Mouse (Mus musculus) urinary bladder, postnatal 25 days (tissue): ENCODE results near the gene Traf3ip1.

Source experiments
- DNase-seq: peaks from one replicate; pipeline ENCODE4 v3.0.0; 2022; ENCODE audit warnings: low spot score

The Traf3ip1 gene

GRCm38 (mm10) chr1:91494457-91495140 is at the start of gene Traf3ip1:
Gene Traf3ip1 (plus strand): TSS chr1:91494647.
- peak; percentile 93 for DNase-seq

- DNase-seq: no peak
These were observed 49.3 kb upstream of the Traf3ip1 start for GRCm38 (mm10) chr1:91444841-91445830.

DNA sequence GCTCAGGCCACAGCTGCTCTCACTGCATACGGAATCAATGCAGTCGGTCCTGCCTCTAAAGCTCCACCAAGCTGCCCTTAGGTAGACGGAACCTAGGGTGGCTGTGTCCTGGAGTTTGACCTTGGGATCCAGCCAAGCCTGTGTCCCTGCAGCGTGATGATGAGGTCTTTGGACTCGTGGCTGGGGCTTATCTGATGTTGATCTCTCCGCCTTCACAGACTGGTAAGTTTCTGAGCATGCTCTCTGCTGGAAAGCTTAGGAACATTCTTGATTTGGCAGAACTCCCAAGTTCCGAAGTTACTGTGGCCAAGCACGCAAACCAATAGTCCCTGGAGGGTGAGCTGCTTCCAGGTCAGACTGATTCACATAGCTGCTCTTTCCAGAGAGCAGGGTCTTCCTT is 48.4 kb upstream of the Traf3ip1 start:
- DNase-seq: peak; percentile 47

GRCm38 (mm10) chr1:91446511-91446910 is 47.9 kb upstream of the Traf3ip1 start:
- no peak for DNase-seq

DNA sequence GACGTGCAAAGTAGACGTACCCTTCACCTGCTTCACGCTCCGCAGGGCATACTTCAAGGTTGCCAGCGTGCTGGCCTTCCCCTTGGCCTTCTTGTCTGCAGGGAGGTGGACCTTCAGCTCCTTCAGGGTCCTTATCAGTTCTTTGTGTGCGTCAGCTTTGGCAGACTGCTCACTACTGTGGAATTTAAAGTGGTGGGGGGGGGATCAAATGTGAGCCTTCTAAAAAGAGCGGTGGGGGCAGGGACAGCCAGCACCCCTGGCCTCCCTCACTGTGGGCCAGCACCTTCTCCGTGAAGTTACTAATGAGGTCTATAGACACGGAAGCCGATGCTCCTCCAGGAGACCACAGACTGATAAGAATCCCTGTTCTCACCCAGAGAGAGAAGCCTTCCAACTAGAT is 45.8 kb upstream of the Traf3ip1 start:
- DNase-seq: no peak

DNA sequence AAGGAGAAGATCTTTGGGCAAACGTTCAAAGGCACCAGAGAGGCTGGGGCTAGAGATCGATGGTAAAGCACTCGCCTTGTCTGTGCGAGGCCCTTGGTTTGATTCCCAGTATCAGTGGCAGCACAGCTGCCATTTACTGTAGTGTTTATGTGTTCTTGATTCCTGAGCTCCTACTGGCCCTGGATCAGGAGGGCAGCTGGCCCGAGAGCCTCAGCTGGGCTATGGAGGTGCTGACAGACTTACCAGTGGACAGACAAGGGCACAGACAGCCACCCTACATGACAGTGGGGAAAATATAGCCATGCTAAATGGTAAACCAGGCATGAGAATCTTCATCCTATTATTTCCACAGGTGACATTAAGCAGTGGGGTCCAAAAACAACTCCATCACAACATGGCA is 43.6 kb upstream of the Traf3ip1 start:
- DNase-seq: no peak

- DNase-seq: no peak
These were observed 42.8 kb upstream of the Traf3ip1 start for GRCm38 (mm10) chr1:91451547-91452084.

- DNase-seq: no peak
These were observed 40.5 kb upstream of the Traf3ip1 start for GRCm38 (mm10) chr1:91453932-91454331.

GRCm38 (mm10) chr1:91454366-91454765 is 40.1 kb upstream of the Traf3ip1 start:
- DNase-seq: no peak

DNA sequence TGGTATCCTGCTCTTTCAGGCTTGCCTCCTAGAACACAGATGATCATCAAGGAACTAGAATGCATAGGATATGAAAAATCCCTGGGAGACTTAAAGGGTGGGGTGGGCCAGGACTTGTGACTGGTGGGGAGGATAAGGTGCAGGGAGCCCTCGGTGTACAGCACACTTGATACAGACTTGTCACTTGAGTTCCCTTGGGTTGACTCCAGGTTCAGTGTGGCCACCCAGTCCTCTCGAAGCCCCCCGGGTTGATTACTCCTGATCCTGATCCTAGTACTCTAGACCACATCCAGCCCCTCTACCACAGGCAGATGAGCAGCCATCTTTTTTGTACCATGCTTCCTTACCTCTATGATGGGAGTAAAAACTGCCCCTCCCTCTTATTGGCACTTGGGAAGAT is 39.5 kb upstream of the Traf3ip1 start:
- no peak for DNase-seq

- DNase-seq: peak; percentile 46
These were observed 38.7 kb upstream of the Traf3ip1 start for GRCm38 (mm10) chr1:91455661-91456161.

DNA sequence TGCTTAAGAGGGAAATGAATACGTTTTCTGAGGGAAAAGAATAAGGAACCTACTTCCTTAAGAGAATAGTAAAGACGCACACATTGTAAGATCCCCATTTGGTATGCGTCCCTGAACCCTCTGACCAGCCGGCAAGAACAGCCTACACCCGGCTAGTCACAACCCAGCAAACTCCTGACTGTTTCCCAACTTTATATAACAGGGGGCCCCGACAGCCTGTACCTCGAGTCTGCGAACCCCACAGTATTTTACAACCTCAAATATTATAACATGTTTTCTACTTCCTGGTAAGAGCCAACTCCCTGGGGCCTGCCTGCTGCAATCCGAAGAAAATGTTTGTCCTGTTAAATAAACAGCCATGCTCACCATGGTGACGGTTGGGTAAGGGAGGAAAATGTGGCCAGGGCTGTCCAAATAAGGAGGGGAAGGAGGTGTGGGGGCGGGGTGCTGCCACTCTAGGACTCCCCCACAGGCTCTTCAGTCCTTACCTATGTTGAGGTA is 38.1 kb upstream of the Traf3ip1 start:
- peak; percentile 67 for DNase-seq

- DNase-seq: no peak
These were observed 37.3 kb upstream of the Traf3ip1 start for GRCm38 (mm10) chr1:91457116-91457515.

DNA sequence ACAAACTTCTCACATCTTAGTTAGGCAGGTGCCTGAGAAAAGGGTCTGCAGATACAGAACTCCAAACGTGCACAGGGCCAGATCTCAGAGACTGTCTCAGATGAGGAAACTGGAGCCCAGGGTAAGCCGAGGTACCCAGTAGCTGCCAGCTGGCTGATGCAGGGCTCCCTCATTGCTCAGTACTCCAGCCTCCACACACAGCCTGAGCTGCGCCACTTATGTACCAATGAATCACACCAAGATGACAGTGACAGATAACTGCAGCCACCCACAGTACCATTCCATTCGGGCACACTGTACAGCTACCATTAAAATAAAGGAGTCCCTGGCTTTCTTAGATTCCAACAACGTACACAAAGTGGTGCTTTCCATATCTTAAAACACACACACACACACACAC is 36.7 kb upstream of the Traf3ip1 start:
- DNase-seq: no peak

- peak; percentile 41 for DNase-seq
These were observed 36.1 kb upstream of the Traf3ip1 start for GRCm38 (mm10) chr1:91458223-91458861.

GRCm38 (mm10) chr1:91459059-91459809 is 35.2 kb upstream of the Traf3ip1 start, which contains the start of gene Per2:
Gene Per2 (minus strand): TSS chr1:91459324.
- peak; percentile 97 for DNase-seq

DNA sequence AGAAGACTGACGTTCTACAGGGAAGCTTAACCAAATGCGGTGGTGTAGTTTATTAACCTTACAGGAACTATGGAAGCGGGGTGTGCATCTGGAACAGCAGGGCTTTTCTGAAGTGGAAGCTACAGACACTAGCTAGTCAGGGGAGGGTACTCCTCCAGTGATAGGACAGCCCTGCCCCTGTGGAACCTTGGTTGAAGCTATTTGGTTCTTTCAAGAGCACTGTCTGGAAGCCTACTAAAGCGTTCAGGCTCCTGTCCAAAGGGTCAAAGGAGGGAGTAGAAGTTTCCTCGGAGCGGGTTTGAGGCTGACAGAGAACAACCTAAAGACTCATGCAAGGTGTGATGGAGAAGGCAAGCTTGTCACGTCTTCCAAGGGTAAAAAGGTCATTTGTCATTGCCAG is 34.4 kb upstream of the Traf3ip1 start:
- DNase-seq: no peak

DNA sequence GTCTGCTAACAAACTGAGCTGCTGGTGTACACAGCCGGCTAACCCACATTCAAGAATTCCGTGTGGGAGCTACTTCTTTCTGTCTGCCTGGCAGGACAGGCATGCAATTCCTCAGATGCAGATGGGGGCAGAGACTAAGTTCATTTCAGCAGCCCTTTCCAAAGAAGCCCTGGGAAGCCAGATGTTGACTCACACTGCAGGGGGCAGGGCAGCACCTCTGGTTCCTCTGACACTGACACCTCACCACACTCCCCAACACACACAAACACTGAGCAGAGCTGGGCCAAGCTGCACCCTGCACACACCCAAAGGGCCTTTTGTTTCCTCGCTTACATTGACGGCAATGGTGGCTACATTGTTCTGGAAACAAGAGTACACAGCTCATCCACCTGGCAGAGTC is 33.9 kb upstream of the Traf3ip1 start:
- DNase-seq: no peak

GRCm38 (mm10) chr1:91463336-91463995 is 31.0 kb upstream of the Traf3ip1 start:
- no peak for DNase-seq

GRCm38 (mm10) chr1:91464436-91464835 is 30.0 kb upstream of the Traf3ip1 start:
- no peak for DNase-seq

GRCm38 (mm10) chr1:91465244-91465643 is 29.2 kb upstream of the Traf3ip1 start:
- no peak for DNase-seq
